Mouse (Mus musculus) frontal cortex, adult 2 months (tissue): ENCODE data around the gene Cpa4. TPM values are rescaled to one million over a fixed set of nuclear protein-coding genes. Genes with fewer than 3 reads are reported as not detected.

Source experiments
- DNase-seq, 2 experiments: peaks; one replicate each; pipeline ENCODE4 v3.0.0; 2022; ENCODE audit warnings: low spot score in 1 of 2; ENCODE audit errors: extremely low spot score in 1 of 2
- polyA plus RNA-seq: library from polyadenylated mRNA; depleted of rRNA; stranded (reverse); fragments of >200 nt; gene quantifications from 2 replicates; pipeline ENCODE4 v1.2.3, GENCODE M21; 2012; rRNA removed

Gene Cpa4
- 0.19 and 0.24 TPM in 2 replicates for polyA plus RNA-seq

GRCm38 (mm10) chr6:30568069-30568468, at the start of gene Cpa4:
Gene Cpa4 (plus strand): TSS chr6:30568369.
- DNase-seq: no peak

- DNase-seq: no peak
Observed at GRCm38 (mm10) chr6:30520400-30520799, 47.8 kb upstream of the Cpa4 start.

GRCm38 (mm10) chr6:30525456-30526332, 42.5 kb upstream of the Cpa4 start:
- no peak for DNase-seq

GRCm38 (mm10) chr6:30526586-30527515, 41.3 kb upstream of the Cpa4 start:
- no peak for DNase-seq

- no peak for DNase-seq
Observed at GRCm38 (mm10) chr6:30528800-30529199, 39.4 kb upstream of the Cpa4 start.

- DNase-seq: no peak
Observed at GRCm38 (mm10) chr6:30535340-30535739, 32.8 kb upstream of the Cpa4 start.

GRCm38 (mm10) chr6:30538240-30538639, 29.9 kb upstream of the Cpa4 start:
- DNase-seq: no peak

GRCm38 (mm10) chr6:30538800-30539199, 29.4 kb upstream of the Cpa4 start:
- DNase-seq: no peak

GRCm38 (mm10) chr6:30541009-30541799, 27.0 kb upstream of the Cpa4 start, which contains the start of gene Cpa2:
Gene Cpa2 (plus strand): TSS chr6:30541582.
- DNase-seq: no peak

GRCm38 (mm10) chr6:30542277-30542676, 25.9 kb upstream of the Cpa4 start:
- DNase-seq: no peak

- DNase-seq: no peak
Observed at GRCm38 (mm10) chr6:30543077-30543476, 25.1 kb upstream of the Cpa4 start.

GRCm38 (mm10) chr6:30543851-30544250, 24.3 kb upstream of the Cpa4 start:
- no peak for DNase-seq

GRCm38 (mm10) chr6:30545689-30546088, 22.5 kb upstream of the Cpa4 start:
- peak in 1 of 2 experiments; percentile 41 for DNase-seq

- DNase-seq: no peak
Observed at GRCm38 (mm10) chr6:30546571-30547273, 21.4 kb upstream of the Cpa4 start.

GRCm38 (mm10) chr6:30547274-30547645, 20.9 kb upstream of the Cpa4 start:
- no peak for DNase-seq

GRCm38 (mm10) chr6:30547656-30548306, 20.4 kb upstream of the Cpa4 start:
- DNase-seq: no peak

- no peak for DNase-seq
Observed at GRCm38 (mm10) chr6:30549231-30549761, 18.9 kb upstream of the Cpa4 start.

- DNase-seq: no peak
Observed at GRCm38 (mm10) chr6:30550496-30551192, 17.5 kb upstream of the Cpa4 start.

GRCm38 (mm10) chr6:30551193-30551515, 17.0 kb upstream of the Cpa4 start:
- DNase-seq: no peak
